Mouse (Mus musculus) induced T-regulatory cell, adult 2 months (primary cell): ENCODE results near the gene Csnk2b.
A peak's percentile ranks its signal among the peaks of the same experiment; 100 is the strongest.

ENCODE experiments used
- DNase-seq: peaks from one replicate; pipeline ENCODE4 v3.0.0-alpha.2; 2012; ENCODE audit warnings: low read depth

The Csnk2b gene

GRCm38 (mm10) chr17:35088825-35089644, 32.8 kb downstream of the Csnk2b start, which contains the start of gene Abhd16a:
Gene Abhd16a (plus strand): TSS chr17:35089263.
- DNase-seq, result peak; percentile 96

GRCm38 (mm10) chr17:35088151-35088550, 33.7 kb downstream of the Csnk2b start:
- peak; percentile 47 for DNase-seq

DNA sequence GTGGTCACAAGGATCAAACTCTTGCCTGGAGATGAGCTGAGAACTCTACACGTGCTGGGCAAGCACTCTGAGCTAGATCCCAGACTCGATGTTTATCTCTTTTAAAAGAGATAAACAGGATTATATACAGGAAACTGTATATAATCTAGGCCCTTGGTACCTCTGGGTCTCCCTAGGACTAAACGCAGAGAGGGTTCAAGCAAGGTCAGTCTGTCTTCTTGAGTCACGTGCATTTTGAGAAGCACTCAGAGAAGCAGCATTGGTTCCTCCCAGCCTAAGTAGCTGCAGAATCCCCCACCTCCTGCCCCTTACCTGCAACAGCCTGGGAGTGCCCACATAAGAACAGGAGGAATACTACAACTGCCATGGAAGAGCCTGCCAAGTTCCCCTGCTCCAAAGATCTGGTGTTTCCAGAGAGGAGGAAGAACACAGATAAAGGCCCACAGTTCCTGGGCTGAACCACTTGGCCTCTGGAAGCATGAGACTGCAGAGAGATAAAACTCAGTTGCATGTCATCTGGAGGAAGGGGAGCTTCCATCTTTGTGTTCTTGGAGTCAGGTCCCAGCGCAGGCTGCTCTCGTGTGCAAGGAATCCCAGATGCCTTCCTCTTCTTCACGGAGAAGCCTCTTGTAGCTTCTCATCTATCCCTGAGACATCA, 36.5 kb downstream of the Csnk2b start, which contains the start of gene Ly6g6f:
TSS of gene Ly6g6f (minus strand) at position 403 of the 658 bp plus-strand sequence.
- DNase-seq, result no peak

- no peak for DNase-seq
Observed at GRCm38 (mm10) chr17:35083929-35084497, 37.8 kb downstream of the Csnk2b start.

DNA sequence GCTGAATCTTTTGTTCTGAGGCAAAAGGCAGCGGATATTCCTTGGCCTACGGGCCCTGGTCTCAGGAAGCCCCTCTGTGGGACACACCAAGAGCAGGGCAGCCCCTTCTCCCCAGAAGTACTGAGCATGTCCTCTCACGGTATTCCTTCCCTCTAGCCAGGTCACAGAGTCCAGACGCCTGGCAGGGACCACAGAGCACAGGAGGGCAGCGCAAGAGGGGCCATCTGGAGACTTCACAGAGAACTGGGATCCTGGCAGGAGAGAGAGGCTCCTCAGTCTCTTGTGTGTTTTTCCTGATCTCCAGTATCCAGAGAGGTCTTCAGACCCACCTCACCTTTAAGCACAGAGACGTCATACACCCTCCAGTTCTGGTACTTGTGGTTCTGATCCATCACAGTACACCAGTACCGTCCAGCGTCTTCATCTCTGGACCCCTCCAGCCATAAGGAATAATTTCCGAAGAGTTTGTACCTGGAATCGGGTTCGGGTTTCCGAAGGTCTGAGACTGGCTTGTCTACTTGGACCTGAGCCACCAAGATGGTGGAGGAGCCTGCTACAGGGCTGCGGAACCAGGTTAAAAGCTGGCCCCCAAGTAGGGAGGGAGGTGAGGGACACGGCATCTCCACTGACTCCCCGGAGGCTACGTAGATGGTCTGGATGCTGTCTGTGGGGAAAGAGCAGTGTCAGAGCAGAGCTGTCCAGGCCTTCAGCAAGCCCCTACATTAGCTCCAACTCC, 38.8 kb downstream of the Csnk2b start:
- no peak for DNase-seq

GRCm38 (mm10) chr17:35080710-35081109, 41.1 kb downstream of the Csnk2b start:
- no peak for DNase-seq

GRCm38 (mm10) chr17:35080248-35080647, 41.6 kb downstream of the Csnk2b start:
- no peak for DNase-seq

- no peak for DNase-seq
Observed at GRCm38 (mm10) chr17:35079778-35080177, 42.1 kb downstream of the Csnk2b start.

DNA sequence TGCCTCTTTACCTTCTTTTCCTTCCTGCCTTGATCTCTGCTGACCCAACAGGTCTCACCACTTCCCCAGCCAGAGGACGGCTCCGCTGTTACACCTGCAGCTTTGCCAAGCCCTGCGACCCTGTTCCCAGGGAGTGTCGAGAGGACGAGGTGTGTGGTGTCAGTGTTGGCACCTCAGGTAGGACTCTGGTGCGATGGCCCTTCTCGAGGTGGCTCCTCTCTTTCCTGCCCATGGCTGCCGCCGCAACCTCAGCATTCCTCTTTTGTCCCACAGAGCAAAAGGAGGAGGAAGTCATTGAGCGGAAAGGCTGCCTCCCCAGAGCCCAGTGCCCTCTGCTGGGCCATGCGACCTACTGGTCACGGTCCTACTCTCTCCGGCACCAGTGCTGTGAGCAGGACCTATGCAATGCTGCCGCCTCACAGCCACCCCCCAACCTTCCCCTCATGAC, 44.0 kb downstream of the Csnk2b start, which contains the start of gene Ly6g6d:
TSS of gene Ly6g6d (minus strand) at position 280 of the 448 bp plus-strand sequence.
- DNase-seq, result no peak

DNA sequence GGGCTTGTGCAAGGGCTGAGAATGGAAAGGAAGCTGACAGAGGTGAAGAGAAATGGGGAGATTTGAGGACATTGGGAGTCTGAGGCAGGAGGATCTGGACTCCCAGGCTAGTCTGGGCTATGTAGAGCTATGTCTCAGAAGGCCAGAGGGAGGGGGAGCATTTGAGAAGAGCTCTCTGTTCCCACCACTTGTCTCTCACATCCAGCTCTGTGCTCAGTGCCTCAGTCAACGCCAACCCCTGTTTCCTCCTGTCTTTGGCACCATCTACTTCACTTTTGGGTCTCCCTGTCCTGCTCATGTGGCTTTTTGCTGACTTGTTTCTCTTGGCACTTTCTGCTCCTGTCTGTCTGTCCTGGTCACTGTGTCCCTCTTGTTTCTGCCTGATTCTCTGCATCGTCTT, 44.6 kb downstream of the Csnk2b start:
- DNase-seq, result no peak

GRCm38 (mm10) chr17:35076507-35077176, 45.2 kb downstream of the Csnk2b start, which contains the start of gene Ly6g6e:
Gene Ly6g6e (plus strand): TSS chr17:35076902.
- no peak for DNase-seq

- DNase-seq, result no peak
Observed at GRCm38 (mm10) chr17:35074097-35074496, 47.8 kb downstream of the Csnk2b start.

DNA sequence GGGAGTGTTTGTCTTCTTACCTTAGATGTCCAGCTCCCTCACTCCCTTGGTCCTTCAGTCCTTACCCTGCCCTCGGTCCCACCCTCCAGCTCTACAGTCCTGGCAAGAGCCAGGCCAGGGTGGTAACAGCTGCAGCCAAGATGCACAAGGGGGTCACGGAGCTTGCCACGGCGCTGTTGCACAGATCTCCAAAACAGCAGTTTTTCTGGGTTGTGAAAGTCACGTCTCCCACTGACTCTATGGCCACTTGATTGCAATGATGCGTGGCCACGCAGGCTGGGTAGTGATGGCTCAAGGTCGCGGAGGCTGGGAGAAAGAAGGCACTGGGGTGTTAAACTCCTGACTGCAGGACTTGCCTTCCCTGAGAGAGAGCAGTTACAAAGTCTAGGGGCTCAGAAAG, 50.4 kb downstream of the Csnk2b start:
- DNase-seq, result no peak

GRCm38 (mm10) chr17:35070556-35071229, 51.2 kb downstream of the Csnk2b start:
- no peak for DNase-seq

DNA sequence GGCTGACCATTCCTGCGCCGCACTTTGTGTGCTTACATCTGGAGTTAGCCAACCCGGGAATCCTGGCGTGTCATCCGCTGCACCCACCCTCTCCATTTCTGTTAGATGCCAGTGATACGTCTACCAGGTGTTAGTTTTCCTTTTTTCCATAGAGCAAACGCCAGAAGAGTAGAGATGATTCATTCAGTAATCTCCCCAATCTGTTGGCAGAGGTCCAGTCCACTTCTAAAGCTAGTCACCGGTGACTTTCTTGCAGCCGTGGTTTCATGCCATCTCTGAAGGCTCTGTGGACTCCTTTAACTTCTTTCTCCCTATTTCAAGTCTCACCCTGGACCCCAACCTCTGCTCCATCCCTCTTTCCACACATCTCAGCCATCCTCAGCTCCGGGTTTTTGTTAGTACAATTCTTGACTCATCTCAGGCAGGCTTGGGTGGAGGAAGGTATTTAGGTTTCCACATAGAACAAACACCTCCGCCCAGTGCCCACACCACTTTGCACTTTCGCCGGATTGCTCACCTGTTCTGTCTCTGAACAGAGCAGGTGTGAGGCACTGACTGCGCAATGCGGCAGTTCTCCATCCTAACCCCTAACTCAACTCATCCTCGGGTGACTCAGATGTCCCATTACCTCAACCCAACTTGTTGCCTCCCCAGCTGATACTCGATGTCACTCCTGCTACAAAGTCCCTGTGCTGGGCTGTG, 53.5 kb downstream of the Csnk2b start:
- DNase-seq, result no peak
